Mouse (Mus musculus): Measurements from ENCODE around the gene 2210010C04Rik.
A peak's percentile ranks its signal among the peaks of the same experiment; 100 is the strongest.

Gene 2210010C04Rik

GRCm38 (mm10) chr6:41035409-41035808, at the start of gene 2210010C04Rik:
Gene 2210010C04Rik (minus strand): TSS chr6:41035509.
- DNase-seq (ENCODE audit: low read depth): no peak

GRCm38 (mm10) chr6:41080121-41080520, 44.8 kb upstream of the 2210010C04Rik start:
- no peak for DNase-seq (ENCODE audit: low read depth)

- DNase-seq (ENCODE audit: low read depth): no peak
Measured at GRCm38 (mm10) chr6:41078539-41079303, 43.4 kb upstream of the 2210010C04Rik start.

GRCm38 (mm10) chr6:41075753-41076152, 40.4 kb upstream of the 2210010C04Rik start:
- no peak for DNase-seq (ENCODE audit: low read depth)

- no peak for DNase-seq (ENCODE audit: low read depth)
Measured at GRCm38 (mm10) chr6:41063332-41063731, 28.0 kb upstream of the 2210010C04Rik start.

- no peak for DNase-seq (ENCODE audit: low read depth)
Measured at GRCm38 (mm10) chr6:41062746-41063145, 27.4 kb upstream of the 2210010C04Rik start.

- DNase-seq (ENCODE audit: low read depth): peak; percentile 42
Measured at GRCm38 (mm10) chr6:41062081-41062480, 26.8 kb upstream of the 2210010C04Rik start.

GRCm38 (mm10) chr6:41061085-41061484, 25.8 kb upstream of the 2210010C04Rik start:
- DNase-seq (ENCODE audit: low read depth): peak; percentile 60

- no peak for DNase-seq (ENCODE audit: low read depth)
Measured at GRCm38 (mm10) chr6:41057653-41058052, 22.3 kb upstream of the 2210010C04Rik start.

GRCm38 (mm10) chr6:41055581-41055980, 20.3 kb upstream of the 2210010C04Rik start:
- DNase-seq (ENCODE audit: low read depth): peak; percentile 78

GRCm38 (mm10) chr6:41054379-41054778, 19.1 kb upstream of the 2210010C04Rik start:
- DNase-seq (ENCODE audit: low read depth): no peak

- no peak for DNase-seq (ENCODE audit: low read depth)
Measured at GRCm38 (mm10) chr6:41051824-41052223, 16.5 kb upstream of the 2210010C04Rik start.

GRCm38 (mm10) chr6:41048602-41049001, 13.3 kb upstream of the 2210010C04Rik start:
- no peak for DNase-seq (ENCODE audit: low read depth)

- peak; percentile 46 for DNase-seq (ENCODE audit: low read depth)
Measured at GRCm38 (mm10) chr6:41047961-41048360, 12.7 kb upstream of the 2210010C04Rik start.

GRCm38 (mm10) chr6:41047202-41047601, 11.9 kb upstream of the 2210010C04Rik start:
- DNase-seq (ENCODE audit: low read depth): peak; percentile 30

GRCm38 (mm10) chr6:41046553-41046952, 11.2 kb upstream of the 2210010C04Rik start:
- peak; percentile 79 for DNase-seq (ENCODE audit: low read depth)

- DNase-seq (ENCODE audit: low read depth): no peak
Measured at GRCm38 (mm10) chr6:41044753-41045152, 9.4 kb upstream of the 2210010C04Rik start.

- DNase-seq (ENCODE audit: low read depth): no peak
Measured at GRCm38 (mm10) chr6:41044314-41044713, 9.0 kb upstream of the 2210010C04Rik start.

GRCm38 (mm10) chr6:41032802-41033201, 2.5 kb downstream of the 2210010C04Rik start:
- DNase-seq (ENCODE audit: low read depth): no peak

- DNase-seq (ENCODE audit: low read depth): no peak
Measured at GRCm38 (mm10) chr6:41032231-41032630, 3.1 kb downstream of the 2210010C04Rik start.

GRCm38 (mm10) chr6:41030821-41031220, 4.5 kb downstream of the 2210010C04Rik start:
- DNase-seq (ENCODE audit: low read depth): no peak

- DNase-seq (ENCODE audit: low read depth): no peak
Measured at GRCm38 (mm10) chr6:41027053-41027452, 8.3 kb downstream of the 2210010C04Rik start.

- DNase-seq (ENCODE audit: low read depth): no peak
Measured at GRCm38 (mm10) chr6:41025873-41026650, 9.2 kb downstream of the 2210010C04Rik start.

All from naive thymus-derived CD4-positive, alpha-beta T cell, adult 2 months (primary cell).